Mouse (Mus musculus) adrenal gland, postnatal 10 days (tissue): ENCODE results near the gene Olfr1535. TPM values are rescaled to one million over a fixed set of nuclear protein-coding genes. Genes with fewer than 3 reads are reported as not detected.

Experiments used
- DNase-seq: peaks from one replicate; pipeline ENCODE4 v3.0.0; 2021; ENCODE audit warnings: mixed read lengths
- long read RNA-seq, 2 experiments: library from polyadenylated mRNA; stranded (forward); transcript quantifications; one replicate each; pipeline ENCODE4 v2.0.0; 2021
- total RNA-seq, 2 experiments: library from RNA; stranded (reverse); gene quantifications; 2 replicates each; pipeline ENCODE4 v1.2.3; 2021

The Olfr1535 gene
- not detected for total RNA-seq
- long read RNA-seq, experiment 1 = 0 reads
- long read RNA-seq, experiment 2 = 0 reads

- DNase-seq = no peak
Observed at GRCm38 (mm10) chr13:21559793-21560192, at the start of gene Olfr1535. Gene Olfr1535, minus strand, starts transcription at chr13:21559893.

GRCm38 (mm10) chr13:21591618-21592017 lies 31.9 kb upstream of the Olfr1535 start:
- DNase-seq = no peak

GRCm38 (mm10) chr13:21581659-21582058 lies 22.0 kb upstream of the Olfr1535 start, which contains the start of gene Olfr1364:
Gene Olfr1364, minus strand, starts transcription at chr13:21581759.
- no peak for DNase-seq

- no peak for DNase-seq
Observed at GRCm38 (mm10) chr13:21550416-21551110, 9.1 kb downstream of the Olfr1535 start.

- DNase-seq = no peak
Observed at GRCm38 (mm10) chr13:21549487-21549886, 10.2 kb downstream of the Olfr1535 start.

GRCm38 (mm10) chr13:21542708-21543107 lies 17.0 kb downstream of the Olfr1535 start, which contains the start of gene Olfr1366:
Gene Olfr1366, minus strand, starts transcription at chr13:21542808.
- DNase-seq = no peak

GRCm38 (mm10) chr13:21530781-21531201 lies 28.9 kb downstream of the Olfr1535 start, which contains the start of gene Zkscan8:
Gene Zkscan8, minus strand, starts transcription at chr13:21531120.
- peak; percentile 92 for DNase-seq

- no peak for DNase-seq
Observed at GRCm38 (mm10) chr13:21530136-21530535, 29.6 kb downstream of the Olfr1535 start.

- peak; percentile 94 for DNase-seq
Observed at GRCm38 (mm10) chr13:21506221-21506649, 53.5 kb downstream of the Olfr1535 start.

Other genes starting within 250 kb of the Olfr1535 start
- gene Gpx6, start 247.8 kb downstream of the Olfr1535 start, total RNA-seq = under 1 TPM in 1 of 2 experiments, not detected in 1; 0.27 TPM
- gene Olfr1367, start 213.0 kb downstream of the Olfr1535 start, total RNA-seq = not detected
- 1 to 10 TPM; 7.7 to 9.5 TPM for gene Zscan12, start 197.1 kb downstream of the Olfr1535 start, total RNA-seq
- gene Zkscan3, start 157.1 kb downstream of the Olfr1535 start, total RNA-seq = 10 to 100 TPM; 47.8 to 61.0 TPM
- under 1 TPM; 0.48 to 0.54 TPM for gene Pgbd1, start 118.8 kb downstream of the Olfr1535 start, total RNA-seq
- 10 to 100 TPM; 28.9 to 37.3 TPM for gene Zscan26, start 106.2 kb downstream of the Olfr1535 start, total RNA-seq
- gene Nkapl, start 91.4 kb downstream of the Olfr1535 start, total RNA-seq = 1 to 10 TPM; 1.1 to 1.4 TPM
- gene Zkscan4, start 81.0 kb downstream of the Olfr1535 start, total RNA-seq = 1 to 10 TPM; 2.4 to 3.4 TPM
- not detected for gene Gm10065, start 80.5 kb downstream of the Olfr1535 start, total RNA-seq
- 10 to 100 TPM; 17.2 to 18.4 TPM for gene AK157302, start 64.7 kb downstream of the Olfr1535 start, total RNA-seq
- 100 to 1,000 TPM; 180 to 200 TPM for gene Gm11273, start 58.5 kb downstream of the Olfr1535 start, total RNA-seq
- 10 to 100 TPM; 16.8 to 24.6 TPM for gene Zkscan8, start 28.8 kb downstream of the Olfr1535 start, total RNA-seq
- gene Olfr1366, start 17.1 kb downstream of the Olfr1535 start, total RNA-seq = not detected
- gene Olfr1364, start 21.9 kb upstream of the Olfr1535 start, total RNA-seq = not detected
- gene Olfr1362, start 54.1 kb upstream of the Olfr1535 start, total RNA-seq = not detected
- gene Olfr11, start 82.6 kb upstream of the Olfr1535 start, total RNA-seq = not detected
- gene Olfr1361, start 103.5 kb upstream of the Olfr1535 start, total RNA-seq = not detected
- not detected for gene Olfr1360, start 117.5 kb upstream of the Olfr1535 start, total RNA-seq
- gene Olfr1359, start 138.2 kb upstream of the Olfr1535 start, total RNA-seq = not detected
- 100 to 1,000 TPM; 284 to 352 TPM for gene Hist1h2bl, start 156.2 kb upstream of the Olfr1535 start, total RNA-seq
- 100 to 1,000 TPM; 304 to 363 TPM for gene Hist1h2ai, start 156.5 kb upstream of the Olfr1535 start, total RNA-seq
- gene Hist1h3h, start 157.8 kb upstream of the Olfr1535 start, total RNA-seq = 100 to 1,000 TPM; 397 to 474 TPM
- 100 to 1,000 TPM in 1 of 2 experiments, 10 to 100 TPM in 1; 83.1 to 103 TPM for gene Hist1h2bm, start 162.2 kb upstream of the Olfr1535 start, total RNA-seq
- gene Hist1h4j, start 175.2 kb upstream of the Olfr1535 start, total RNA-seq = 10 to 100 TPM; 63.1 to 70.2 TPM
- gene Hist1h4k, start 190.6 kb upstream of the Olfr1535 start, total RNA-seq = 100 to 1,000 TPM; 688 to 818 TPM
- gene Hist1h2ak, start 193.9 kb upstream of the Olfr1535 start, total RNA-seq = 100 to 1,000 TPM; 111 to 143 TPM
- gene Hist1h2bn, start 194.2 kb upstream of the Olfr1535 start, total RNA-seq = 100 to 1,000 TPM; 174 to 201 TPM
- gene Hist1h1b, start 220.7 kb upstream of the Olfr1535 start, total RNA-seq = 100 to 1,000 TPM; 179 to 219 TPM
- 100 to 1,000 TPM; 296 to 332 TPM for gene Hist1h3i, start 223.5 kb upstream of the Olfr1535 start, total RNA-seq
- gene Hist1h2an, start 227.3 kb upstream of the Olfr1535 start, total RNA-seq = 10 to 100 TPM; 69.2 to 73.2 TPM
- gene Hist1h2bp, start 227.6 kb upstream of the Olfr1535 start, total RNA-seq = 100 to 1,000 TPM; 111 to 134 TPM